Mouse (Mus musculus) heart, adult 2 months (tissue): ENCODE results near the gene Tead2. TPM values are rescaled to one million over a fixed set of nuclear protein-coding genes. Genes with fewer than 3 reads are reported as not detected.

Experiments used
- DNase-seq, 2 experiments: peaks; one replicate each; pipeline ENCODE4 v3.0.0; 2021
- H3K27ac ChIP-seq: fragments of 200-600 bp; 2 replicates; pipeline ENCODE4 v1.8.1; 2022
- H3K27me3 ChIP-seq: fragments of 200-500 bp; 2 replicates; pipeline ENCODE4 v1.6.1; 2012; ENCODE audit warnings: mild to moderate bottlenecking, low read length, inconsistent platforms, mixed read lengths; ENCODE audit not compliant: control insufficient read depth, insufficient read depth
- H3K36me3 ChIP-seq: fragments of 200-500 bp; 2 replicates; pipeline ENCODE4 v1.6.1; 2012; ENCODE audit warnings: low read length, inconsistent platforms; ENCODE audit not compliant: control insufficient read depth, insufficient read depth
- H3K4me1 ChIP-seq: fragments of 200-500 bp; 2 replicates; pipeline ENCODE4 v1.6.1; 2011; ENCODE audit warnings: low read length; ENCODE audit not compliant: control insufficient read depth, insufficient read depth
- H3K4me3 ChIP-seq: fragments of 200-600 bp; 2 replicates; pipeline ENCODE4 v1.8.1; 2022
- H3K79me2 ChIP-seq: fragments of 200-500 bp; replicated peaks from 2 replicates; pipeline ENCODE4 v1.6.1; 2012; ENCODE audit warnings: mild to moderate bottlenecking, inconsistent platforms, low read length, moderate library complexity, mixed read lengths; ENCODE audit not compliant: control insufficient read depth, insufficient read depth
- H3K9ac ChIP-seq: fragments of 200-500 bp; 2 replicates; pipeline ENCODE4 v1.6.1; 2012; ENCODE audit warnings: low read depth, mild to moderate bottlenecking, control low read depth, inconsistent platforms, low read length, mixed read lengths
- CTCF ChIP-seq: fragments of 200-600 bp; IDR thresholded peaks from 2 replicates; pipeline ENCODE4 v1.8.1; 2022; ENCODE audit warnings: antibody characterized with exemption, mild to moderate bottlenecking, moderate library complexity
- EP300 ChIP-seq: fragments of 200-500 bp; IDR thresholded peaks from 2 replicates; pipeline ENCODE4 v1.6.1; 2011; ENCODE audit warnings: low read depth, low read length, control low read depth; ENCODE audit not compliant: insufficient read depth
- POLR2A ChIP-seq: fragments of 200-500 bp; IDR thresholded peaks from 2 replicates; pipeline ENCODE4 v1.6.1; 2011; ENCODE audit warnings: mild to moderate bottlenecking, low read depth, low read length, control low read depth; ENCODE audit not compliant: insufficient read depth
- WGBS: fragments of 180-500 bp; shearing (Covaris S2); methylation state at CpG from one replicate; pipeline ENCODE4 v1.1.7; 2018; 5-methylcytosine and 5-hydroxymethylcytosine counted together
- intact Hi-C: fragments of 180-260 bp; cut with DNase I; formaldehyde crosslinking; loops from one replicate; pipeline ENCODE4 v1.15.1; 2025
- polyA plus RNA-seq: library from polyadenylated mRNA; depleted of rRNA; stranded (reverse); fragments of >200 nt; gene quantifications from 2 replicates; pipeline ENCODE4 v1.2.3, GENCODE M21; 2012
- total RNA-seq, 2 experiments: library from RNA; stranded (reverse); gene quantifications; 2 replicates each; pipeline ENCODE4 v1.2.3; 2021

The Tead2 gene
- total and polyA plus RNA-seq, 3 experiments, result 6.2 to 14.0 (median 10.8) TPM

DNA sequence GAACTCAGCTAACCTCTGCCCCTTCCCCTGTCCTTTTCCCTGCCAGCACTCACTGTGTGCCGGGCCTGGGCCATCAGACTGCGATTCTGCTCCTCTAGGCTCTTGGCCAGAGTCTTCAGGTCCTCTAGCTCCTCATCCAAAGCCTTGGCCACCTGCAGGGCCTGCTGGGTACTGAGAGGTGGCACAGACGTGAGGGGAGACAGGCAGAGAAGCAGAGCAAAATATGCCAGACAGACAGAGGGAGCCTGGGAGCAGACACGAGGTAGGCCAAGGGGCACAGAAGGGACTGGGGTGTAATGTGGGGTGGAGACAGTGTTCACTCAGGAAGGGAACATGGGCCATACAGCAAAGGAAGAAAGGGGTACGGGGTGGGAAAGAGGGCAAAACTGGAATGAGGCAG is 22.1 kb upstream of the Tead2 start:
- DNase-seq, result no peak
- Histone ChIP-seq H3K4me1 (no peaks in the 10 kb centered on the region; the same call in 1 of the 2 replicates), H3K27ac (no peak overlapping the region), H3K9ac (no peak overlapping the region), H3K79me2 (no peaks in the 10 kb centered on the region), H3K27me3 (0 out of 2 replicates have a peak, but pooled peaks cover 3% of the 10 kb centered on the region), H3K36me3 (no peaks in the 10 kb centered on the region), H3K4me3 (no peak overlapping the region)
- TF ChIP-seq POLR2A (no peak), CTCF (no peak), EP300 (no peak)
- intact Hi-C loops, result no loop called here
- WGBS, result 66% methylated on average over 5 of the region's 5 CpGs

- intact Hi-C loops, result no loop called here
- 73% methylated on average over 17 of the region's 17 CpGs for WGBS
- Histone ChIP-seq H3K27me3 (no peaks in the 10 kb centered on the region), H3K79me2 (no peaks in the 10 kb centered on the region), H3K36me3 (no peaks in the 10 kb centered on the region), H3K9ac (no peak overlapping the region), H3K4me1 (no peaks in the 10 kb centered on the region; the same call in 1 of the 2 replicates), H3K27ac (no peak overlapping the region), H3K4me3 (no peak overlapping the region)
- TF ChIP-seq POLR2A (no peak), CTCF (no peak), EP300 (no peak)
- no peak for DNase-seq
These were observed 21.4 kb upstream of the Tead2 start for GRCm38 (mm10) chr7:45193871-45194785.

DNA sequence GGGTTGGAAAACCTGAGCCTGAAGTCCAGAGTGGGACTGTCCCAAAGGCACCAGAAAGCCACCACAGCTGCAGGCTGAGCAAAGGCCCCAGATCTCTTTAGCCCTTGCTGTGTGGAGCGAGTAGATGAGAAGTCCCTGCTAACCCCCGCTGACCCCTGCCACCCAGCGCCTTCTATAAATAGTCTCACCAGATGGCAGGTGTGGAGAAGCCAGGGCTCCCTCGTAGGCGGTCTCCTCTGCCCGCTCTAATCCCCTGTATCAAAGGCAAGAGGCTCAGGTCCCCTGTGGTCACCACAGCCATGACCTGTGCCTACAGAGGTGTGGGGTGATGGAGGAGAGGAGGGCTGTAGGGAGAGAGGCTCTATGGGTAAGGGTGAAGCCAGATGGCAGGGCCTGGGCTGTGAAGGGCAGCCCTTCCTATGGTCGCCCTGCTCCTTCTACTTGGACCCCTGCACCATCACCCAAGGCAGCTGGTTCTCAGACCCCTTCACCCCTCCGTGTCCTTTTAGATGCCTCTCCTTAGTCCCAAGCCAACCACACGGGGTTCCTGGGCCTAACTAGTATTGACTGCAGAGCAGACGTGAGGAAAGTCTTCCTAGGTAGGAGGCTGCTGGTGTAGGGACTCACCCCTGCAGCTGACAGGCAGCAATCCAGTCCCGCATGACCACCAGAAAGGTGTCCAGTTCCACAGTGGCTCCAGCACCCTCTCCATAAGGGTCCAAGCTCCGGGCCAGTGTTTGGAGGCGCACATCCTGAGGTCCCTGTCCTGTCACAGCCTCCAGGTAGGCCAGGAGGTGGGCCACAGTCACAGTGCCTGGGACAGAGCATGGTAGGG is 20.0 kb upstream of the Tead2 start:
- Histone ChIP-seq H3K27me3 (no peaks in the 10 kb centered on the region), H3K36me3 (no peaks in the 10 kb centered on the region)
- no peak for DNase-seq

DNA sequence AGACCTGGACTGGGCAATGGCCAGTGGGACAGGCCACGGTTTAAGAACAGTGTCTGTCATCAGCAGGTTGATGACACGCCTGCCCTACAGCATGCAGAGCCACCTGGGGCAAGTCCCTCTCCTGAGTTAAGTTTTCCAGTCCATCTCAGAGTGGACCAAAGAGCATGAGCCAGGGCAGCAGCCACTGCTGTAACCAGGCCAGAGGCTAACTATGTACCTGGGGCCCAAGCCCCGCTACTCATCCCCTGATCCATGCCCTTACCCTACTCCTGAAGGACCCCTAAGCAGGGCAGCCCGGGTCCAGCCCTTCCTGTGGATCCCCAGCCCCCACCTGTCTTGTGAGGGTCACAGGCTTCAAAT is 19.4 kb upstream of the Tead2 start:
- H3K27me3 ChIP-seq, result no peaks in the 10 kb centered on the region

More for the DNA sequence above, 20.0 kb upstream of the Tead2 start:
- H3K27ac ChIP-seq, result no peak overlapping the region
- no peak overlapping the region for H3K9ac ChIP-seq
- no peaks in the 10 kb centered on the region for H3K79me2 ChIP-seq
- WGBS, result 64% methylated on average over 13 of the region's 13 CpGs
- no peak for TF ChIP-seq EP300
- TF ChIP-seq CTCF, result no peak
- no peak for TF ChIP-seq POLR2A
- no peak overlapping the region for H3K4me3 ChIP-seq
- intact Hi-C loops, result no loop called here
- no peaks in the 10 kb centered on the region; the same call in 1 of the 2 replicates for H3K4me1 ChIP-seq

GRCm38 (mm10) chr7:45196994-45197393 is 18.6 kb upstream of the Tead2 start:
- 58% methylated on average over 5 of the region's 5 CpGs for WGBS
- Histone ChIP-seq H3K4me1 (no peaks in the 10 kb centered on the region; the same call in 1 of the 2 replicates), H3K9ac (no peak overlapping the region), H3K27me3 (no peaks in the 10 kb centered on the region), H3K79me2 (no peaks in the 10 kb centered on the region), H3K4me3 (no peak overlapping the region), H3K27ac (no peak overlapping the region), H3K36me3 (no peaks in the 10 kb centered on the region)
- intact Hi-C loops, result no loop called here
- TF ChIP-seq EP300, result no peak
- DNase-seq, result no peak

More for the DNA sequence above, 19.4 kb upstream of the Tead2 start:
- TF ChIP-seq EP300 (no peak), POLR2A (no peak), CTCF (no peak)
- no peaks in the 10 kb centered on the region; the same call in 1 of the 2 replicates for H3K4me1 ChIP-seq
- no peak overlapping the region for H3K27ac ChIP-seq
- 82% methylated on average over 4 of the region's 4 CpGs for WGBS
- DNase-seq, result no peak
- H3K36me3 ChIP-seq, result no peaks in the 10 kb centered on the region
- intact Hi-C loops, result no loop called here
- H3K4me3 ChIP-seq, result no peak overlapping the region
- no peak overlapping the region for H3K9ac ChIP-seq
- H3K79me2 ChIP-seq, result no peaks in the 10 kb centered on the region

GRCm38 (mm10) chr7:45198435-45198834 is 17.1 kb upstream of the Tead2 start:
- Histone ChIP-seq H3K4me3 (no peak overlapping the region), H3K27me3 (no peaks in the 10 kb centered on the region), H3K36me3 (no peaks in the 10 kb centered on the region), H3K27ac (no peak overlapping the region), H3K9ac (no peak overlapping the region), H3K4me1 (no peaks in the 10 kb centered on the region; the same call in 1 of the 2 replicates), H3K79me2 (no peaks in the 10 kb centered on the region)
- intact Hi-C loops, result loop anchor here (1.0 kb wide), 2 partner anchors 36 to 118 kb away; no protein-coding TSS in a partner anchor
- TF ChIP-seq EP300 (peak; percentile 83), POLR2A (no peak), CTCF (peak; percentile 84)
- WGBS, result 10% methylated on average over 5 of the region's 5 CpGs
- peak; percentile 73 to 76 for DNase-seq
